Mouse (Mus musculus): ENCODE measurements around the gene Prox1. TPM values are rescaled to one million over a fixed set of nuclear protein-coding genes. Genes with fewer than 3 reads are reported as not detected.
A peak's percentile ranks its signal among the peaks of the same experiment; 100 is the strongest.

The Prox1 gene
- polyA plus RNA-seq, 1 experiment from 2014 or later: 12.1 TPM

DNA sequence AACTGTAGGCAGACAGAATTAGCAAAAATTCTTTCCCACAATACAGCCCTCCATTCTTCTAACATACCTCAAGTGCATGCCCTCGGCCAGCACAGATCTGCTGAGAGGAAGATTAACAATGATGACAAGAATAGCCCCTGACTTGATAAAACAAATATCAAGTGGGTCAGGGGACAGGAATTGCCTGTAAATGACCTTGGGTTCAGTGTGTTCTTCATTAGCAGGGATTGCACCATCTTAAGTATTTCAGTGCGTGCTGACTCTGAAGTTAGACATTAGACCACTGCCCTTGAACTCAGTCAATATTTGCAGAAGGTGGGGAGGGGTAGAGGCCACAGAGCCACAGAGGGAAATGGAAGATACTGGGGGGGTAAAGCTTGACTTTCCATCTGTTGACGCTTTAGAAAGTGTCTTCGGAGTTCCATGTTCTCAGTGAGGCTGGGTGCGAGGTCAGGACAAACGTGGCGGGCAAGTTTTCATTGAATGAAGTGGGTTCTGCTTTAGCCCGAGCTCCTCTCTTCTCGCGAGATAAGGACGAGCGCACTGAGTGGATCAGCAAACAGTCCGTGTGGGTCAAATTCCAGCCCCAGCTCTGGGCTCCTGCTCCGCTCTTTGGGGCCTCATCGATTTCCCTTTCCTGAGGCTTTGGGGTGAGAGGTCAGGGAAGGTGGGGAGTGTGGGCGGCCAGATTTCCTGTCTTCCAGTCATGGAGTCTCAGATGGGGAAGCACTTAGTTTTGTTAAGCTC lies 63.7 kb downstream of the Prox1 start:
- peak; percentile 73 for ATAC-seq (replicated peaks; ENCODE audit: low FRiP score)
- WGBS: 41% methylated on average over 16 of the region's 16 CpGs
- DNase-seq (ENCODE audit: low spot score): peak; percentile 54

GRCm38 (mm10) chr1:190106060-190106459 lies 64.5 kb downstream of the Prox1 start:
- Histone ChIP-seq H3K4me2 (no peak overlapping the region), H3K27me3 (replicated peaks; ENCODE audit: control insufficient read depth, insufficient read depth, low read length) (no peaks in the 10 kb centered on the region), H3K4me3 (ENCODE audit: low read depth, low read length) (no peak overlapping the region), H3K9me3 (ENCODE audit: control insufficient read depth, low read length) (no peaks in the 10 kb centered on the region; the same call in 1 of the 2 replicates), H3K36me3 (ENCODE audit: control insufficient read depth, insufficient read depth, low read length) (no peaks in the 10 kb centered on the region), H3K27ac (ENCODE audit: low read depth, low read length) (peak overlapping the region; percentile 74), H3K9ac (ENCODE audit: low read depth, low read length) (no peak overlapping the region), H3K4me1 (replicated peaks; ENCODE audit: control insufficient read depth, insufficient read depth, low read length) (no peaks in the 10 kb centered on the region)
- no peak for ATAC-seq (replicated peaks; ENCODE audit: low FRiP score)
- WGBS: 68% methylated on average over 5 of the region's 5 CpGs
- no peak for DNase-seq (ENCODE audit: low spot score)

More for the DNA sequence above, 63.7 kb downstream of the Prox1 start:
- no peaks in the 10 kb centered on the region for H3K27me3 ChIP-seq (replicated peaks; ENCODE audit: control insufficient read depth, insufficient read depth, low read length)
- H3K36me3 ChIP-seq (ENCODE audit: control insufficient read depth, insufficient read depth, low read length): no peaks in the 10 kb centered on the region
- H3K4me3 ChIP-seq (ENCODE audit: low read depth, low read length): no peak overlapping the region
- H3K27ac ChIP-seq (ENCODE audit: low read depth, low read length): peak overlapping the region; percentile 74
- H3K9me3 ChIP-seq (ENCODE audit: control insufficient read depth, low read length): no peaks in the 10 kb centered on the region; the same call in 1 of the 2 replicates
- H3K9ac ChIP-seq (ENCODE audit: low read depth, low read length): no peak overlapping the region
- H3K4me1 ChIP-seq (replicated peaks; ENCODE audit: control insufficient read depth, insufficient read depth, low read length): no peaks in the 10 kb centered on the region
- no peak overlapping the region for H3K4me2 ChIP-seq

GRCm38 (mm10) chr1:190093326-190093725 lies 77.2 kb downstream of the Prox1 start:
- Histone ChIP-seq H3K4me1 (replicated peaks; ENCODE audit: control insufficient read depth, insufficient read depth, low read length) (no peaks in the 10 kb centered on the region), H3K4me2 (no peak overlapping the region), H3K4me3 (ENCODE audit: low read depth, low read length) (no peak overlapping the region), H3K9ac (ENCODE audit: low read depth, low read length) (no peak overlapping the region), H3K27ac (ENCODE audit: low read depth, low read length) (no peak overlapping the region), H3K36me3 (ENCODE audit: control insufficient read depth, insufficient read depth, low read length) (no peaks in the 10 kb centered on the region), H3K9me3 (ENCODE audit: control insufficient read depth, low read length) (no peaks in the 10 kb centered on the region), H3K27me3 (replicated peaks; ENCODE audit: control insufficient read depth, insufficient read depth, low read length) (no peaks in the 10 kb centered on the region)
- no peak for DNase-seq (ENCODE audit: low spot score)
- ATAC-seq (replicated peaks; ENCODE audit: low FRiP score): no peak
- 78% methylated on average over 9 of the region's 9 CpGs for WGBS

- DNase-seq (ENCODE audit: low spot score) (no peak), ATAC-seq (replicated peaks; ENCODE audit: low FRiP score) (no peak)
- H3K9me3 ChIP-seq (ENCODE audit: control insufficient read depth, low read length): no peaks in the 10 kb centered on the region
- H3K4me2 ChIP-seq: no peak overlapping the region
- H3K4me3 ChIP-seq (ENCODE audit: low read depth, low read length): no peak overlapping the region
- no peaks in the 10 kb centered on the region for H3K4me1 ChIP-seq (replicated peaks; ENCODE audit: control insufficient read depth, insufficient read depth, low read length)
- H3K9ac ChIP-seq (ENCODE audit: low read depth, low read length): no peak overlapping the region
- H3K27me3 ChIP-seq (replicated peaks; ENCODE audit: control insufficient read depth, insufficient read depth, low read length): no peaks in the 10 kb centered on the region
- 91% methylated on average over 7 of the region's 7 CpGs for WGBS
- H3K27ac ChIP-seq (ENCODE audit: low read depth, low read length): no peak overlapping the region
- no peaks in the 10 kb centered on the region for H3K36me3 ChIP-seq (ENCODE audit: control insufficient read depth, insufficient read depth, low read length)
Observed at GRCm38 (mm10) chr1:190092076-190092475, 78.4 kb downstream of the Prox1 start.

DNA sequence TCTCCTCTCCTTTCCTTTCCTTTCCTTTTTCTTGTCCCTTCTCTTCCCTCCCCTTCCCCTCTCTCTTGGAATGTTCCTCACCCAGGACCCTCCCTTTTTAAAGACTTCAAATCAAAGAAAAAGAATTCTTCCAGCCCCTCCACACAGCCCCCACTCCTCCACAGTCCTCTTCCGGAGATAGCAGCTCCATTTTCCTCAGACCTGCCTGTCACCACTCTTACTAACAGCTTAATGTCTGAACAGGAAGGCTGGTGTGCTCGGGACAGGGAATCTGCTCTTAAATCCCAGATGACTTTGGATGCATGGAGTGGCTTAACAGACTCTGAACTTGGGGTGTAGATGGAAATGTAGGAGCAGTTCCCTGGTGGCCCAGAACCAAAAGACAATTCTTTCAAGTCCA lies 81.6 kb downstream of the Prox1 start:
- H3K9me3 ChIP-seq (ENCODE audit: control insufficient read depth, low read length): no peaks in the 10 kb centered on the region
- H3K27ac ChIP-seq (ENCODE audit: low read depth, low read length): no peak overlapping the region
- no peaks in the 10 kb centered on the region for H3K4me1 ChIP-seq (replicated peaks; ENCODE audit: control insufficient read depth, insufficient read depth, low read length)
- no peak for DNase-seq (ENCODE audit: low spot score)
- 34% methylated on average over 2 of the region's 2 CpGs for WGBS
- no peaks in the 10 kb centered on the region for H3K36me3 ChIP-seq (ENCODE audit: control insufficient read depth, insufficient read depth, low read length)
- no peak overlapping the region for H3K4me2 ChIP-seq
- no peaks in the 10 kb centered on the region for H3K27me3 ChIP-seq (replicated peaks; ENCODE audit: control insufficient read depth, insufficient read depth, low read length)
- H3K9ac ChIP-seq (ENCODE audit: low read depth, low read length): no peak overlapping the region
- no peak for ATAC-seq (replicated peaks; ENCODE audit: low FRiP score)
- H3K4me3 ChIP-seq (ENCODE audit: low read depth, low read length): no peak overlapping the region

DNA sequence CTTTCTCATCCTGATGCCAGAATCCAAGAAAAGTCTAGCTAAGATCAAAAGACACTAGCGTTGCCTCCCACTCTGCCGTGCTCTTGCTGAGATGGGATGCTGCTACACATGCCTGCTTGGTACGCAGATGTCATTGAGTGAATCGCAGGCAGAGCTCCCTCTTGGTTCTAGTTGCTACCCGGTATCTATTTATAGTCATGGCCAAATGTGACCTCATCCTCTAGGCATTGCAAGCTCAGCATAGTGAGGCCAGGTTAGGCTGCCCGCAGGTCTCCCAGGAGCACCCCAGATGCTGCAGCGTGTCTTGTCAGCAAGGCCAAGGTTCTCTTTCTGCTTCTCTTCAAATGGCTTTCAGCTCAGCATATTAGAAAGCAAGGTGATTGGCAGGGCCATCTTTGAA lies 84.8 kb downstream of the Prox1 start:
- WGBS: 81% methylated on average over 7 of the region's 7 CpGs
- no peak for DNase-seq (ENCODE audit: low spot score)
- H3K9ac ChIP-seq (ENCODE audit: low read depth, low read length): no peak overlapping the region
- no peaks in the 10 kb centered on the region for H3K27me3 ChIP-seq (replicated peaks; ENCODE audit: control insufficient read depth, insufficient read depth, low read length)
- H3K27ac ChIP-seq (ENCODE audit: low read depth, low read length): no peak overlapping the region
- H3K36me3 ChIP-seq (ENCODE audit: control insufficient read depth, insufficient read depth, low read length): no peaks in the 10 kb centered on the region
- ATAC-seq (replicated peaks; ENCODE audit: low FRiP score): no peak
- no peak overlapping the region for H3K4me3 ChIP-seq (ENCODE audit: low read depth, low read length)
- H3K4me2 ChIP-seq: no peak overlapping the region
- H3K4me1 ChIP-seq (replicated peaks; ENCODE audit: control insufficient read depth, insufficient read depth, low read length): 0 out of 2 replicates have a peak, but pooled peaks cover under 1% of the 10 kb centered on the region
- H3K9me3 ChIP-seq (ENCODE audit: control insufficient read depth, low read length): no peaks in the 10 kb centered on the region

- H3K9ac ChIP-seq (ENCODE audit: low read depth, low read length): no peak overlapping the region
- H3K4me1 ChIP-seq (replicated peaks; ENCODE audit: control insufficient read depth, insufficient read depth, low read length): peaks cover 3% of the 10 kb centered on the region; the same call in 1 of the 2 replicates
- WGBS: 86% methylated on average over 9 of the region's 10 CpGs
- no peak overlapping the region for H3K4me3 ChIP-seq (ENCODE audit: low read depth, low read length)
- ATAC-seq (replicated peaks; ENCODE audit: low FRiP score) (no peak), DNase-seq (ENCODE audit: low spot score) (no peak)
- no peaks in the 10 kb centered on the region for H3K27me3 ChIP-seq (replicated peaks; ENCODE audit: control insufficient read depth, insufficient read depth, low read length)
- H3K9me3 ChIP-seq (ENCODE audit: control insufficient read depth, low read length): no peaks in the 10 kb centered on the region
- H3K27ac ChIP-seq (ENCODE audit: low read depth, low read length): no peak overlapping the region
- H3K36me3 ChIP-seq (ENCODE audit: control insufficient read depth, insufficient read depth, low read length): no peaks in the 10 kb centered on the region
- no peak overlapping the region for H3K4me2 ChIP-seq
Observed at GRCm38 (mm10) chr1:190079643-190080275, 90.8 kb downstream of the Prox1 start.

GRCm38 (mm10) chr1:190076601-190077000 lies 93.9 kb downstream of the Prox1 start:
- no peak for ATAC-seq (replicated peaks; ENCODE audit: low FRiP score)
- no peak overlapping the region for H3K4me2 ChIP-seq
- H3K36me3 ChIP-seq (ENCODE audit: control insufficient read depth, insufficient read depth, low read length): no peaks in the 10 kb centered on the region
- H3K27me3 ChIP-seq (replicated peaks; ENCODE audit: control insufficient read depth, insufficient read depth, low read length): no peaks in the 10 kb centered on the region
- 73% methylated on average over 11 of the region's 11 CpGs for WGBS
- no peak overlapping the region for H3K4me3 ChIP-seq (ENCODE audit: low read depth, low read length)
- H3K9me3 ChIP-seq (ENCODE audit: control insufficient read depth, low read length): no peaks in the 10 kb centered on the region
- H3K9ac ChIP-seq (ENCODE audit: low read depth, low read length): no peak overlapping the region
- H3K4me1 ChIP-seq (replicated peaks; ENCODE audit: control insufficient read depth, insufficient read depth, low read length): peaks cover 3% of the 10 kb centered on the region; the same call in 1 of the 2 replicates
- H3K27ac ChIP-seq (ENCODE audit: low read depth, low read length): no peak overlapping the region
- DNase-seq (ENCODE audit: low spot score): no peak
